Mouse (Mus musculus) CH12.LX (cell line): ENCODE data around the gene Rtkn2. TPM values are rescaled to one million over a fixed set of nuclear protein-coding genes. Genes with fewer than 3 reads are reported as not detected.

ENCODE experiments used
- DNase-seq: peaks from one replicate; pipeline ENCODE4 v3.0.0-alpha.2; 2013; ENCODE audit errors: extremely low read depth
- H3K27ac ChIP-seq: 2 replicates; pipeline ENCODE4 v1.5.1; 2012; ENCODE audit warnings: low read depth, mild to moderate bottlenecking, control low read depth, moderate library complexity; ENCODE audit not compliant: insufficient read depth
- H3K27me3 ChIP-seq: replicated peaks from 2 replicates; pipeline ENCODE3; 2012; ENCODE audit warnings: inconsistent platforms
- H3K36me3 ChIP-seq, 2 experiments: replicated peaks in 1 of 2; 2 replicates each; pipeline versions ENCODE3 to v1.6.1; 2012; ENCODE audit warnings: inconsistent platforms in 1 of 2, low read length in 1 of 2, mild to moderate bottlenecking in 1 of 2, mixed read lengths in 1 of 2, moderate library complexity in 1 of 2; ENCODE audit not compliant: control insufficient read depth in 1 of 2, insufficient read depth in 1 of 2
- H3K4me1 ChIP-seq, 2 experiments: 2 replicates each; pipeline ENCODE4 v1.6.1; 2012; ENCODE audit warnings: inconsistent platforms in 1 of 2, moderate library complexity in 1 of 2; ENCODE audit not compliant: insufficient read depth in 2 of 2, control insufficient read depth in 1 of 2
- H3K4me2 ChIP-seq: 2 replicates; pipeline ENCODE4 v1.6.1; 2012; ENCODE audit warnings: low read depth, mild to moderate bottlenecking, control low read depth; ENCODE audit not compliant: poor library complexity, insufficient read depth, severe bottlenecking
- H3K4me3 ChIP-seq, 3 experiments: fragments of 150-350 bp in 1 of 3; sonication (generic) in 1 of 3; replicated peaks in 1 of 3; 2 replicates each; pipeline versions ENCODE3 to v1.5.1; 2011 to 2012; ENCODE audit warnings: low read depth in 2 of 3, low read length in 2 of 3, mild to moderate bottlenecking in 2 of 3, moderate library complexity in 2 of 3, control low read depth in 1 of 3, improper control_type of control experiment in 1 of 3, inconsistent platforms in 1 of 3, mixed read lengths in 1 of 3; ENCODE audit not compliant: poor library complexity in 1 of 3
- H3K79me2 ChIP-seq: replicated peaks from 2 replicates; pipeline ENCODE4 v1.6.1; 2012; ENCODE audit warnings: mild to moderate bottlenecking, moderate library complexity; ENCODE audit not compliant: control insufficient read depth, poor library complexity, insufficient read depth, severe bottlenecking; ENCODE audit errors: extremely low read depth
- H3K9ac ChIP-seq: 2 replicates; pipeline ENCODE4 v1.6.1; 2012; ENCODE audit warnings: low read depth, mild to moderate bottlenecking, control low read depth, moderate library complexity; ENCODE audit not compliant: insufficient read depth
- H3K9me3 ChIP-seq: replicated peaks from 2 replicates; pipeline ENCODE3; 2012; ENCODE audit warnings: low read length, inconsistent platforms, mixed read lengths
- CHD1 ChIP-seq: IDR thresholded peaks from 2 replicates; pipeline ENCODE4 v1.6.1; 2012; ENCODE audit warnings: low read depth, low read length, improper control_type of control experiment, inconsistent platforms
- E2F4 ChIP-seq: IDR thresholded peaks from 2 replicates; pipeline ENCODE4 v1.6.1; 2011; ENCODE audit warnings: low read depth, low read length, improper control_type of control experiment; ENCODE audit not compliant: insufficient replicate concordance
- EP300 ChIP-seq: IDR thresholded peaks from 2 replicates; pipeline ENCODE4 v1.6.1; 2011; ENCODE audit warnings: low read length, improper control_type of control experiment
- IRF4 ChIP-seq: IDR thresholded peaks from 2 replicates; pipeline ENCODE4 v1.6.1; 2014; ENCODE audit warnings: low read depth, mild to moderate bottlenecking, inconsistent platforms, low read length, improper control_type of control experiment
- NELFE ChIP-seq: IDR thresholded peaks from 2 replicates; pipeline ENCODE4 v1.6.1; 2011; ENCODE audit warnings: low read depth, low read length, improper control_type of control experiment
- PAX5 ChIP-seq: IDR thresholded peaks from 2 replicates; pipeline ENCODE4 v1.6.1; 2012; ENCODE audit warnings: low read length, inconsistent platforms, mixed read lengths
- SMC3 ChIP-seq: IDR thresholded peaks from 2 replicates; pipeline ENCODE4 v1.6.1; 2011; ENCODE audit warnings: low read depth, low read length, improper control_type of control experiment
- UBTF ChIP-seq: IDR thresholded peaks from 2 replicates; pipeline ENCODE4 v1.6.1; 2012; ENCODE audit warnings: low read depth, mild to moderate bottlenecking, inconsistent platforms, low read length, improper control_type of control experiment, moderate library complexity
- USF2 ChIP-seq: conservative IDR thresholded peaks from 2 replicates; pipeline ENCODE4 v1.6.1; 2011; ENCODE audit warnings: low read depth, low read length, improper control_type of control experiment
- dilution Hi-C: fragments of 300-500 bp; cut with MboI; formaldehyde crosslinking; loops from 2 replicates; pipeline ENCODE4 v1.14.3; 2020; ENCODE audit warnings: low sequenced_read_pairs; ENCODE audit not compliant: extremely low pct_unique_long_range_greater_than_20kb, extremely low pct_ligation_motif_present
- in situ Hi-C: fragments of 300-500 bp; cut with MboI; formaldehyde crosslinking; loops from 3 replicates; pipeline ENCODE4 v1.14.3; 2019; ENCODE audit warnings: low sequenced_read_pairs, low pct_ligation_motif_present, low pct_unique_long_range_greater_than_20kb, mixed read lengths
- polyA plus RNA-seq: library from polyadenylated mRNA; unstranded; fragments of >175 nt; gene quantifications from 2 replicates; pipeline ENCODE4 v1.2.1, GENCODE M21; 2012; ENCODE audit warnings: low read depth; ENCODE audit not compliant: insufficient read length
- total RNA-seq, 2 experiments: library from RNA; depleted of rRNA; stranded (reverse); fragments of 300-350 nt in 1 of 2; fragments of >200 nt in 1 of 2; gene quantifications; 2 replicates each; pipeline ENCODE4 v1.2.3; 2012 to 2014

Rtkn2 gene
- total and polyA plus RNA-seq, 3 experiments = 0.59 to 0.93 (median 0.59) TPM

DNA sequence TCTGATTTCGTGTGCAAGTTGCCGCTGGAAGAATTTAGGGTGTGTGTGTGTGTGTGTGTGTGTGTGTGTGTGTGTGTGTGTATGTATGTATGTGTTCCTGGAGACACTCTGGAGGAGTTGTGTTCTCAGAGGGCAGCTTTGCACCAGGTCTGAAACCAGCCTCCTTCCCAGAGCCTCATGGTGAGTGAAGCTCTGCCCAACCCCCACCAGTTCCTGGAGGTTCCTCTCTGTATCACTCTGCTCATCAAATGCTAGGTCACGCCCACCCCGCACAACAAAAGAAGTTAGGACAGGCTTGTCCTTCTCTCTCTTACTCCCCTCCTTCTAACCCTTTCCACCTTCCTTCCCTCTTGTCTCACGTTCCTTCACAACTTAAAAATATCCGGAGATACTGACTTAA, 64.6 kb downstream of the Rtkn2 start:
- H3K9ac ChIP-seq = no peak overlapping the region
- peaks cover 0 to 19% of the 10 kb centered on the region in 2 experiments; a peak in 2 of 4 replicates for H3K4me1 ChIP-seq
- H3K79me2 ChIP-seq = no peaks in the 10 kb centered on the region
- no peak overlapping the region for H3K27ac ChIP-seq
- H3K9me3 ChIP-seq = no peaks in the 10 kb centered on the region
- H3K4me3 ChIP-seq = no peak overlapping the region
- in situ Hi-C loops (no loop called here), dilution Hi-C loops (no loop called here)
- DNase-seq = no peak
- H3K36me3 ChIP-seq = no peaks in the 10 kb centered on the region
- no peaks in the 10 kb centered on the region for H3K27me3 ChIP-seq
- no peak overlapping the region for H3K4me2 ChIP-seq
- TF ChIP-seq SMC3 (no peak), IRF4 (no peak), EP300 (no peak), CHD1 (no peak), PAX5 (no peak), USF2 (no peak), UBTF (no peak)
- TF ChIP-seq, all 38 proteins: peak for 0

DNA sequence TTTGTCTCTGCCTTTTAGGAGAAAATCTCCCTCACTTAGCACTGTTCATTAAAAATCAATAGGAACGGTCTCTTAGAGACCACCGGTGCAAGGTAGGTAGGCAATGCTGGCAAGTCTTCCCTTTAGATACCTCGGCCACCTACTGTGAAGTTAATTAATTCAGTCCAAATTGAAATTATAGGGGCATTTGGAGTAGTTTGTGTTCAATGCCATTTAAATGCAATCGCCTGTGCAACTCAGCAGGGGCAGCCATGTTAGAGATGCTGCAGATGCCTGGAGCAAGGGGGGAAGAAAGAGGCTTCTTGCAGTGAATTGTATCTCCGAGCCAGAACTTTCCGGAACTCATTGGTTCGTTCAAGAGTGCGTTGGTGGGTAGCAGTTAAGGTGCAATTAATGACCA, 65.5 kb downstream of the Rtkn2 start:
- H3K9ac ChIP-seq = no peak overlapping the region
- H3K36me3 ChIP-seq = no peaks in the 10 kb centered on the region
- peaks cover 0 to 10% of the 10 kb centered on the region in 2 experiments; a peak in 2 of 4 replicates for H3K4me1 ChIP-seq
- no peaks in the 10 kb centered on the region for H3K27me3 ChIP-seq
- H3K4me2 ChIP-seq = no peak overlapping the region
- dilution Hi-C loops (no loop called here), in situ Hi-C loops (no loop called here)
- H3K79me2 ChIP-seq = no peaks in the 10 kb centered on the region
- H3K4me3 ChIP-seq = no peak overlapping the region
- no peaks in the 10 kb centered on the region for H3K9me3 ChIP-seq
- H3K27ac ChIP-seq = no peak overlapping the region
- no peak for DNase-seq
- TF ChIP-seq NELFE = no peak

DNA sequence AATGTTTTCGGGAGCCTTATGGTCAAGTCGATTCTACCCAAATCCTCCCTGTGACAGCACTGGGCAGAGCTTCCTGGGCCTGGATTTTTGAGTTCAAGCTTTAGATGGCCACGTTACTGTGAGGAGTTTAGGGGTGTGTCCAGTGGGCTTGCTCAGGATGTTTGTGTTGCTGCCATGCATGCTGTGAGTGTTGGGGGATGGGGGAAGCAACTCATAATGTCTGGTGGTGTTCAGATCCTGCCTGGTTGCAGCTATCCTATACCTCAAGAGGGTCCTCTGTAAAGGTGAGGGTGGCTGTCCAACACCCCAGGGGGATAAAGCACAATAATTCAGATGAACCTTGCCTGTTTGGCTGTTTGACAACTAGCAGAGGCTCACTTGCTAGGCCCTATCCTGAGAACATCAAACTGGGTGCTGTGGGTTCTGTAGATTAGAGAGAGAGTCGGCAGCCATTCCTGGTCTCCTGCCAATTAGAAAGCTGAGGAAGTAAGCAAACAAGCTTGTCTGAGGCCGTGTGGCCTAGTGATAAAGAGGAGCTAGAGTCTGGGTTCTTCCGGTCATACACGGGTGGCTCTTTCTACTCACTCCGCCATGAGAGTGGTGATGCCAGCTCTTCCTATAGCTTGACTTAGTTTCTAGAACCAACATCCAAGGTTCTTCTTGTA, 69.4 kb downstream of the Rtkn2 start:
- Histone ChIP-seq H3K4me3 (no peak overlapping the region), H3K79me2 (no peaks in the 10 kb centered on the region), H3K9ac (no peak overlapping the region), H3K36me3 (no peaks in the 10 kb centered on the region), H3K27ac (no peak overlapping the region), H3K4me2 (no peak overlapping the region), H3K9me3 (no peaks in the 10 kb centered on the region), H3K27me3 (no peaks in the 10 kb centered on the region), H3K4me1 (0 out of 4 replicates have a peak, but pooled peaks cover 0 to 3% of the 10 kb centered on the region in 2 experiments)
- DNase-seq = no peak
- TF ChIP-seq E2F4 = no peak
- in situ Hi-C loops (no loop called here), dilution Hi-C loops (no loop called here)
